In the genomic region with DNA sequence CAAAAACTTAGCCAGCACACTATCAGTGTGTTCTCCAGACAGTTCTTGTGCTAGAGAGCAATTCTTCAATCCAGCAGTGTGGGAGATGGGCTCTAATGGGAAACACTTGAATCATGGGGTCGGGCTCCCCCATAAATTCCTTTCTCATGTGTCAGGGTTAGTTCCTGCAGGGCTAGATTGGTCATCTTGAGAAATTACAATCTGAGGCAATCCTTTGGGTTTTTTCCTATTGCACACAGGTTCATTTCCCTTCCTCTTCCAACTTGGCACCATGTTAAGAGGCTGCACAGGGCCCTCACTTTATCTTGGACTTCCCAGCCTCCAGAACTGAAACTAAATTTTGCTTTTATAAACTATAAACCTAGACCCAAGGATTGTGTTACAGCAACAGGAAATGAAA, we compare ENCODE assay signal across 30 mouse cellular contexts. TPM values are rescaled to one million over a fixed set of nuclear protein-coding genes. Genes with fewer than 3 reads are reported as not detected.
DNase-seq lines count a peak whose midpoint lies in the region; ATAC-seq and TF ChIP-seq lines count a peak whose summit lies in the region.
"Had no signal": no experiment of that assay in that cellular context is flagged by ENCODE, and none has a peak within 500 bp of the region (broad histone marks: within the 10 kb centered on the region; RNA-seq: fewer than 3 reads in every experiment).

No protein-coding gene starts in this region.

- H3K36me3 ChIP-seq in heart, embryonic 16.5 days (ENCODE audit: control insufficient read depth, insufficient read depth) = peaks cover 25% of the 10 kb centered on the region
- peaks cover 9% of the 10 kb centered on the region for H3K36me3 ChIP-seq in lung, postnatal 0 days (ENCODE audit: insufficient read depth, low read length)
- peaks cover 14% of the 10 kb centered on the region for H3K36me3 ChIP-seq in intestine, postnatal 0 days (ENCODE audit: control insufficient read depth, insufficient read depth)
- H3K36me3 ChIP-seq in intestine, embryonic 15.5 days = peaks cover 16% of the 10 kb centered on the region
- H3K36me3 ChIP-seq: midbrain, embryonic 15.5 days had no signal

- H3K27ac ChIP-seq in heart, embryonic 16.5 days (ENCODE audit: low read length) = no peak overlapping the region
- H3K27ac ChIP-seq in lung, postnatal 0 days (ENCODE audit: low read length) = no peak overlapping the region
- H3K27ac ChIP-seq in intestine, postnatal 0 days (ENCODE audit: low read depth, low read length) = no peak overlapping the region
- no peak overlapping the region for H3K27ac ChIP-seq in intestine, embryonic 15.5 days
- H3K27ac ChIP-seq: embryonic facial prominence, embryonic 10.5 days; embryonic facial prominence, embryonic 15.5 days; gastrocnemius, adult 2 months; hindbrain, embryonic 12.5 days; hindbrain, postnatal 0 days; kidney, postnatal 0 days; lung, embryonic 15.5 days; macrophage; midbrain, embryonic 10.5 days; midbrain, embryonic 15.5 days; stomach, embryonic 15.5 days had no signal

- WGBS in heart, embryonic 16.5 days = 62% methylated on average over 1 of the region's 1 CpGs
- WGBS in lung, postnatal 0 days = 53% methylated on average over 1 of the region's 1 CpGs
- WGBS in intestine, postnatal 0 days = 50% methylated on average over 1 of the region's 1 CpGs
- WGBS in intestine, embryonic 15.5 days = 57% methylated on average over 1 of the region's 1 CpGs

- 0 out of 2 replicates have a peak, but pooled peaks have one; percentile 10 for ATAC-seq in heart, embryonic 16.5 days (replicated peaks; ENCODE audit: extremely low read depth, insufficient read depth, low FRiP score)
- ATAC-seq in lung, postnatal 0 days = no peak; the same call in 1 of the 2 replicates
- ATAC-seq in megakaryocyte progenitor cell, adult 5-6 weeks (replicated peaks; ENCODE audit: poor library complexity) = peak; percentile 69
- no peak for ATAC-seq in intestine, postnatal 0 days
- no peak for ATAC-seq in intestine, embryonic 15.5 days
- ATAC-seq: forebrain, embryonic 14.5 days; hindbrain, postnatal 0 days; midbrain, embryonic 15.5 days had no signal

- no peak for TF ChIP-seq EP300 in lung, postnatal 0 days (IDR thresholded peaks at IDR 0.05)

- H3K9me3 ChIP-seq in heart, embryonic 16.5 days (replicated peaks; ENCODE audit: control insufficient read depth, low read length) = peaks cover 9% of the 10 kb centered on the region; the same call in 1 of the 2 replicates
- no peaks in the 10 kb centered on the region for H3K9me3 ChIP-seq in lung, postnatal 0 days (ENCODE audit: low read length)
- H3K9me3 ChIP-seq in intestine, postnatal 0 days (ENCODE audit: control insufficient read depth) = peaks cover 6% of the 10 kb centered on the region; the same call in 1 of the 2 replicates
- H3K9me3 ChIP-seq in intestine, embryonic 15.5 days = no peaks in the 10 kb centered on the region
- H3K9me3 ChIP-seq: embryonic facial prominence, embryonic 15.5 days; hindbrain, embryonic 12.5 days; lung, embryonic 15.5 days; midbrain, embryonic 15.5 days; stomach, embryonic 15.5 days had no signal

- no peak overlapping the region for H3K9ac ChIP-seq in heart, embryonic 16.5 days (ENCODE audit: low read length)
- H3K9ac ChIP-seq in lung, postnatal 0 days (replicated peaks; ENCODE audit: low read depth) = no peak overlapping the region
- H3K9ac ChIP-seq in intestine, postnatal 0 days (ENCODE audit: low read depth, low read length) = no peak overlapping the region
- no peak overlapping the region for H3K9ac ChIP-seq in intestine, embryonic 15.5 days
- H3K9ac ChIP-seq: embryonic facial prominence, embryonic 15.5 days; hindbrain, embryonic 12.5 days; lung, embryonic 15.5 days; midbrain, embryonic 15.5 days; stomach, embryonic 15.5 days had no signal

- no peak for TF ChIP-seq CTCF in lung, postnatal 0 days (IDR thresholded peaks at IDR 0.05)
- no peak for TF ChIP-seq CTCF in intestine, postnatal 0 days (IDR thresholded peaks at IDR 0.05; ENCODE audit: low read depth)

- no peak overlapping the region for H3K4me3 ChIP-seq in heart, embryonic 16.5 days (ENCODE audit: low read length)
- no peak overlapping the region for H3K4me3 ChIP-seq in lung, postnatal 0 days (ENCODE audit: low read depth, low read length)
- H3K4me3 ChIP-seq in intestine, postnatal 0 days (ENCODE audit: low read depth, low read length) = no peak overlapping the region
- H3K4me3 ChIP-seq in intestine, embryonic 15.5 days (replicated peaks) = no peak overlapping the region
- H3K4me3 ChIP-seq: embryonic facial prominence, embryonic 10.5 days; embryonic facial prominence, embryonic 15.5 days; gastrocnemius, adult 2 months; hindbrain, embryonic 12.5 days; lung, embryonic 15.5 days; midbrain, embryonic 10.5 days; midbrain, embryonic 15.5 days; stomach, embryonic 15.5 days had no signal

- H3K27me3 ChIP-seq in heart, embryonic 16.5 days (ENCODE audit: control insufficient read depth, insufficient read depth, low read length) = no peaks in the 10 kb centered on the region
- no peaks in the 10 kb centered on the region for H3K27me3 ChIP-seq in lung, postnatal 0 days (replicated peaks; ENCODE audit: insufficient read depth, low read length)
- H3K27me3 ChIP-seq in intestine, postnatal 0 days (replicated peaks; ENCODE audit: control insufficient read depth, insufficient read depth, low read length) = no peaks in the 10 kb centered on the region
- no peaks in the 10 kb centered on the region for H3K27me3 ChIP-seq in intestine, embryonic 15.5 days (replicated peaks)
- H3K27me3 ChIP-seq: embryonic facial prominence, embryonic 15.5 days; hindbrain, embryonic 12.5 days; lung, embryonic 15.5 days; midbrain, embryonic 15.5 days; stomach, embryonic 15.5 days had no signal

- intact Hi-C loops in heart, postnatal 14 days (cut with DNase I) = no loop called here

- H3K4me1 ChIP-seq in heart, embryonic 16.5 days (ENCODE audit: control insufficient read depth, insufficient read depth, low read length) = peaks cover 4% of the 10 kb centered on the region
- H3K4me1 ChIP-seq in lung, postnatal 0 days (ENCODE audit: insufficient read depth, low read depth, low read length) = no peaks in the 10 kb centered on the region
- no peaks in the 10 kb centered on the region for H3K4me1 ChIP-seq in intestine, postnatal 0 days (replicated peaks; ENCODE audit: control insufficient read depth, insufficient read depth, low read length)
- H3K4me1 ChIP-seq in intestine, embryonic 15.5 days (replicated peaks) = peaks cover 4% of the 10 kb centered on the region
- H3K4me1 ChIP-seq: embryonic facial prominence, embryonic 10.5 days; hindbrain, embryonic 12.5 days; midbrain, embryonic 10.5 days; midbrain, embryonic 15.5 days; stomach, embryonic 15.5 days had no signal

- DNase-seq in heart, postnatal 14 days = no peak
- DNase-seq in lung, postnatal 0 days (ENCODE audit: low spot score) = peak; percentile 27
- DNase-seq in lung, postnatal 10 days = no peak
- DNase-seq: adrenal gland, postnatal 36 days; cerebellum, adult 2 months; cerebellum, postnatal 14 days; gastrocnemius, adult 2 months; gastrocnemius, postnatal 36 days; heart, postnatal 36 days; kidney, adult 8-10 months; layer of hippocampus, postnatal 36 days; left cerebral cortex, postnatal 4 days; right cerebral cortex, postnatal 25 days; thymus, adult 18-20 months; thymus, postnatal 25 days had no signal

- no peak overlapping the region for H3K4me2 ChIP-seq in heart, embryonic 16.5 days (ENCODE audit: low read depth, low read length)
- no peak overlapping the region for H3K4me2 ChIP-seq in lung, postnatal 0 days (replicated peaks; ENCODE audit: low read depth, low read length)
- H3K4me2 ChIP-seq in intestine, postnatal 0 days (replicated peaks; ENCODE audit: low read depth) = no peak overlapping the region
- H3K4me2 ChIP-seq in intestine, embryonic 15.5 days (replicated peaks) = no peak overlapping the region
- H3K4me2 ChIP-seq: embryonic facial prominence, embryonic 15.5 days; hindbrain, embryonic 12.5 days; lung, embryonic 15.5 days; midbrain, embryonic 15.5 days; stomach, embryonic 15.5 days had no signal

RNA-seq across cellular contexts. Expression of a gene that starts 31.0 kb away (rescaled TPM):
- 41.2 and 41.9 TPM in 2 replicates for polyA plus RNA-seq in heart, embryonic 16.5 days (2015; fragmentation: Nextera tagmentation; extraction: Ambion mirVana)
- total RNA-seq in heart, postnatal 14 days (2021) = 10 to 100 TPM; 61.8 to 77.4 TPM
- 89.7 and 104 TPM in 2 replicates for polyA plus RNA-seq in lung, postnatal 0 days (2015; fragmentation: Nextera tagmentation; extraction: Ambion mirVana)
- 30.7 and 42.7 TPM in 2 replicates for total RNA-seq in megakaryocyte progenitor cell, adult 5-6 weeks (2015)
- total RNA-seq in megakaryocyte progenitor cell, adult 5-6 weeks (2017) = 9.4 and 12.5 TPM in 2 replicates
- polyA plus RNA-seq in intestine, postnatal 0 days (2015; fragmentation: Nextera tagmentation; extraction: Ambion mirVana) = 76.9 and 79.3 TPM in 2 replicates
- polyA plus RNA-seq in intestine, embryonic 15.5 days (2015; fragmentation: Nextera tagmentation; extraction: Ambion mirVana) = 87.6 and 91.8 TPM in 2 replicates

Comparison
In these comparisons a context has a peak if more than half of its experiments do, and no peak if none do; other contexts are left out.
1. ATAC-seq: peak in heart, embryonic 16.5 days (single experiment) and megakaryocyte progenitor cell, adult 5-6 weeks (single experiment); none in lung, postnatal 0 days (single experiment), intestine, postnatal 0 days (single experiment) and intestine, embryonic 15.5 days (single experiment).